Mouse (Mus musculus) thymus, adult 2 months (tissue): ENCODE measurements around the gene Scimp.

ENCODE experiments used
- CTCF ChIP-seq: fragments of 200-500 bp; IDR thresholded peaks from 2 replicates; pipeline ENCODE4 v1.5.1; 2012; ENCODE audit warnings: mild to moderate bottlenecking, control low read depth, low read length, moderate library complexity, borderline replicate concordance; ENCODE audit not compliant: control insufficient read depth, poor library complexity, insufficient read depth; ENCODE audit errors: extremely low read depth
- POLR2A ChIP-seq: fragments of 200-500 bp; IDR thresholded peaks from 2 replicates; pipeline ENCODE4 v1.6.1; 2012; ENCODE audit warnings: mild to moderate bottlenecking, low read length, control low read depth, moderate library complexity; ENCODE audit not compliant: control insufficient read depth, poor library complexity, insufficient read depth; ENCODE audit errors: extremely low read depth

DNA sequence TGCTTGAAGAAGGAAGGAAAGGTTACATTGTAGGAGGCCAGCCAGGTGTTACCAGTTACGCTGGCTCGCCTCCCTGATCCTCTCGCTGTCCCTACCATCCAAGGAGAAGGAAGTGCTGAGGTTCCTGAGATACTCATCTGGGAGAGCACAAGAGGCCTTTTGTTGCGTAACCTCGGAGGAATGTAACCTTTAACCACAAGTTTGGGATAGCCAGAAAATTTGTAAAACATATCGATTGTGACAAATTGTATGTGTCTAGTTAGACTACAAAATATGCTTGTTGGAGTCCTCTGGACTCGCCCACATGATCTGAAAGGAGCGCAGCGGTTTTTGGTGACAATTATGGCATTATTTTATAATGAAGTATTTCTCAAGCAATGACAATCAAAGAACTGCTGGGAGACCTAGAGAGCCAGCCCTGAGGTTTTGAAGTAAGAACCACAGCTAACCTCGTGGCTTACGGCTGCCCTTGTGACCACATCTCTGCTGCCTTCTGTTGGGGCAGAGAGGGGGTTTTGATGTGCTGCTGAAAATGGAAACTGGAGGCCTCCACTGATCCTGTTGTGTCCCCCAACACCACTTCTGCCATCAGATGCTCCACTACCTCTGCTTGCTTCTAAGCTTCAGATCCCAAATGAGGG, 16.7 kb upstream of the Scimp start:
- no peak for TF ChIP-seq CTCF
- no peak for TF ChIP-seq POLR2A
